Mouse (Mus musculus): ENCODE results near the gene Gm1979. TPM values are rescaled to one million over a fixed set of nuclear protein-coding genes. Genes with fewer than 3 reads are reported as not detected.
"Not testable (repeated sequence)": the region's sequence is repeated elsewhere in the genome, so short reads cannot be mapped to it uniquely, and the experiment has no call there.

The Gm1979 gene
- polyA plus RNA-seq (2015; fragmentation: Nextera tagmentation; extraction: Ambion mirVana), result 0.29 TPM in 1 of 2 replicates, not detected in the other

- H3K4me3 ChIP-seq (replicated peaks; ENCODE audit: low read length); H3K4me2 ChIP-seq (ENCODE audit: low read length); ATAC-seq; H3K4me1 ChIP-seq (replicated peaks; ENCODE audit: control insufficient read depth, insufficient read depth, low read length); H3K27me3 ChIP-seq (replicated peaks; ENCODE audit: control insufficient read depth, insufficient read depth, low read length); H3K27ac ChIP-seq (ENCODE audit: low read length); H3K36me3 ChIP-seq (ENCODE audit: control insufficient read depth, insufficient read depth); H3K9ac ChIP-seq (replicated peaks; ENCODE audit: low read depth, low read length); H3K9me3 ChIP-seq (ENCODE audit: control insufficient read depth, low read length): not testable (repeated sequence)
- WGBS, result 100% methylated on average over 1 of the region's 2 CpGs
Measured at GRCm38 (mm10) chr5:26004698-26005097, at the start of gene Gm1979. Gene Gm1979 (minus strand): TSS chr5:26004798.

- H3K4me3 ChIP-seq (replicated peaks; ENCODE audit: low read length); H3K4me1 ChIP-seq (replicated peaks; ENCODE audit: control insufficient read depth, insufficient read depth, low read length); H3K4me2 ChIP-seq (ENCODE audit: low read length); ATAC-seq; H3K27me3 ChIP-seq (replicated peaks; ENCODE audit: control insufficient read depth, insufficient read depth, low read length); H3K27ac ChIP-seq (ENCODE audit: low read length); H3K36me3 ChIP-seq (ENCODE audit: control insufficient read depth, insufficient read depth); H3K9me3 ChIP-seq (ENCODE audit: control insufficient read depth, low read length); H3K9ac ChIP-seq (replicated peaks; ENCODE audit: low read depth, low read length): not testable (repeated sequence)
- 78% methylated on average over 2 of the region's 2 CpGs for WGBS
Measured at GRCm38 (mm10) chr5:26039458-26039857, 34.9 kb upstream of the Gm1979 start, which contains the start of gene Speer4a. Gene Speer4a (minus strand): TSS chr5:26039558.

GRCm38 (mm10) chr5:26022816-26023215 lies 18.2 kb upstream of the Gm1979 start, which contains the start of gene Gm5862:
Gene Gm5862 (minus strand): TSS chr5:26022916.
- H3K9me3 ChIP-seq (ENCODE audit: control insufficient read depth, low read length); H3K36me3 ChIP-seq (ENCODE audit: control insufficient read depth, insufficient read depth); H3K4me2 ChIP-seq (ENCODE audit: low read length); ATAC-seq; H3K4me1 ChIP-seq (replicated peaks; ENCODE audit: control insufficient read depth, insufficient read depth, low read length); H3K27me3 ChIP-seq (replicated peaks; ENCODE audit: control insufficient read depth, insufficient read depth, low read length); H3K4me3 ChIP-seq (replicated peaks; ENCODE audit: low read length); H3K9ac ChIP-seq (replicated peaks; ENCODE audit: low read depth, low read length); H3K27ac ChIP-seq (ENCODE audit: low read length): not testable (repeated sequence)
- WGBS, result no CpG with 5 or more reads among the region's 3 CpGs

- not testable (repeated sequence) for H3K4me1 ChIP-seq (replicated peaks; ENCODE audit: control insufficient read depth, insufficient read depth, low read length); H3K27ac ChIP-seq (ENCODE audit: low read length); H3K9me3 ChIP-seq (ENCODE audit: control insufficient read depth, low read length); ATAC-seq; H3K4me2 ChIP-seq (ENCODE audit: low read length); H3K36me3 ChIP-seq (ENCODE audit: control insufficient read depth, insufficient read depth); H3K4me3 ChIP-seq (replicated peaks; ENCODE audit: low read length); H3K9ac ChIP-seq (replicated peaks; ENCODE audit: low read depth, low read length); H3K27me3 ChIP-seq (replicated peaks; ENCODE audit: control insufficient read depth, insufficient read depth, low read length)
- WGBS, result 69% methylated on average over 6 of the region's 7 CpGs
Measured at GRCm38 (mm10) chr5:26007697-26008096, 3.1 kb upstream of the Gm1979 start.

GRCm38 (mm10) chr5:26006937-26007695 lies 2.5 kb upstream of the Gm1979 start:
- ATAC-seq, result peak; percentile 90
- H3K9ac ChIP-seq (replicated peaks; ENCODE audit: low read depth, low read length), result peak overlapping the region; percentile 27
- H3K27me3 ChIP-seq (replicated peaks; ENCODE audit: control insufficient read depth, insufficient read depth, low read length); H3K9me3 ChIP-seq (ENCODE audit: control insufficient read depth, low read length); H3K4me1 ChIP-seq (replicated peaks; ENCODE audit: control insufficient read depth, insufficient read depth, low read length); H3K36me3 ChIP-seq (ENCODE audit: control insufficient read depth, insufficient read depth); H3K27ac ChIP-seq (ENCODE audit: low read length): not testable (repeated sequence)
- H3K4me2 ChIP-seq (ENCODE audit: low read length), result peak overlapping the region; percentile 56
- 17% methylated on average over 41 of the region's 45 CpGs for WGBS
- peak overlapping the region; percentile 39 for H3K4me3 ChIP-seq (replicated peaks; ENCODE audit: low read length)

GRCm38 (mm10) chr5:25988550-25988949 lies 16.0 kb downstream of the Gm1979 start, which contains the start of gene Gm21698:
Gene Gm21698 (minus strand): TSS chr5:25988650.
- not testable (repeated sequence) for H3K4me1 ChIP-seq (replicated peaks; ENCODE audit: control insufficient read depth, insufficient read depth, low read length); H3K27ac ChIP-seq (ENCODE audit: low read length); H3K9me3 ChIP-seq (ENCODE audit: control insufficient read depth, low read length); H3K4me2 ChIP-seq (ENCODE audit: low read length); H3K9ac ChIP-seq (replicated peaks; ENCODE audit: low read depth, low read length); H3K27me3 ChIP-seq (replicated peaks; ENCODE audit: control insufficient read depth, insufficient read depth, low read length); H3K4me3 ChIP-seq (replicated peaks; ENCODE audit: low read length); H3K36me3 ChIP-seq (ENCODE audit: control insufficient read depth, insufficient read depth); ATAC-seq
- WGBS, result no CpG with 5 or more reads among the region's 3 CpGs

- not testable (repeated sequence) for H3K9me3 ChIP-seq (ENCODE audit: control insufficient read depth, low read length); H3K4me1 ChIP-seq (replicated peaks; ENCODE audit: control insufficient read depth, insufficient read depth, low read length); H3K9ac ChIP-seq (replicated peaks; ENCODE audit: low read depth, low read length); H3K27ac ChIP-seq (ENCODE audit: low read length); H3K36me3 ChIP-seq (ENCODE audit: control insufficient read depth, insufficient read depth); H3K27me3 ChIP-seq (replicated peaks; ENCODE audit: control insufficient read depth, insufficient read depth, low read length); H3K4me2 ChIP-seq (ENCODE audit: low read length); H3K4me3 ChIP-seq (replicated peaks; ENCODE audit: low read length); ATAC-seq
- no CpG with 5 or more reads among the region's 2 CpGs for WGBS
Measured at GRCm38 (mm10) chr5:25972563-25972962, 32.0 kb downstream of the Gm1979 start, which contains the start of gene Gm21680. Gene Gm21680 (minus strand): TSS chr5:25972663.

- H3K9ac ChIP-seq (replicated peaks; ENCODE audit: low read depth, low read length); H3K4me1 ChIP-seq (replicated peaks; ENCODE audit: control insufficient read depth, insufficient read depth, low read length); H3K27ac ChIP-seq (ENCODE audit: low read length); ATAC-seq; H3K36me3 ChIP-seq (ENCODE audit: control insufficient read depth, insufficient read depth); H3K27me3 ChIP-seq (replicated peaks; ENCODE audit: control insufficient read depth, insufficient read depth, low read length); H3K4me2 ChIP-seq (ENCODE audit: low read length); H3K9me3 ChIP-seq (ENCODE audit: control insufficient read depth, low read length); H3K4me3 ChIP-seq (replicated peaks; ENCODE audit: low read length): not testable (repeated sequence)
- 65% methylated on average over 16 of the region's 17 CpGs for WGBS
Measured at GRCm38 (mm10) chr5:25957050-25957449, 47.5 kb downstream of the Gm1979 start.

GRCm38 (mm10) chr5:25956611-25957010 lies 48.0 kb downstream of the Gm1979 start:
- H3K36me3 ChIP-seq (ENCODE audit: control insufficient read depth, insufficient read depth); H3K9me3 ChIP-seq (ENCODE audit: control insufficient read depth, low read length); H3K4me1 ChIP-seq (replicated peaks; ENCODE audit: control insufficient read depth, insufficient read depth, low read length); H3K27ac ChIP-seq (ENCODE audit: low read length); H3K27me3 ChIP-seq (replicated peaks; ENCODE audit: control insufficient read depth, insufficient read depth, low read length); H3K9ac ChIP-seq (replicated peaks; ENCODE audit: low read depth, low read length): not testable (repeated sequence)
- Histone ChIP-seq H3K4me2 (ENCODE audit: low read length) (peak overlapping the region; percentile 40), H3K4me3 (replicated peaks; ENCODE audit: low read length) (peak overlapping the region; percentile 27)
- 36% methylated on average over 31 of the region's 32 CpGs for WGBS
- peak; percentile 74 for ATAC-seq

Data from forebrain, embryonic 16.5 days (tissue).